Mouse (Mus musculus): Measurements from ENCODE around the gene Clk4. TPM values are rescaled to one million over a fixed set of nuclear protein-coding genes. Genes with fewer than 3 reads are reported as not detected.
A peak's percentile ranks its signal among the peaks of the same experiment; 100 is the strongest.

The Clk4 gene
- 114 and 137 TPM in 2 replicates for polyA plus RNA-seq (2014; fragmentation: Nextera tagmentation; extraction: Ambion mirVana)

GRCm38 (mm10) chr11:51261680-51262219 is at the start of gene Clk4:
Clk4 (plus strand) TSS chr11:51261730.
- H3K4me2 ChIP-seq (ENCODE audit: low read length), result peak within 1 kb of the TSS; percentile 68
- H3K4me1 ChIP-seq (replicated peaks; ENCODE audit: control insufficient read depth, insufficient read depth, low read length), result peaks cover 20% of the 10 kb centered on the region
- H3K27me3 ChIP-seq (replicated peaks; ENCODE audit: control insufficient read depth, insufficient read depth, low read length), result no peaks in the 10 kb centered on the region
- H3K4me3 ChIP-seq (ENCODE audit: low read depth, low read length), result peak within 1 kb of the TSS; percentile 98
- no peak for DNase-seq (ENCODE audit: low spot score)
- H3K9ac ChIP-seq (ENCODE audit: low read length), result peak within 1 kb of the TSS; percentile 97
- 73% methylated on average over 3 of the region's 3 CpGs for WGBS
- no peaks in the 10 kb centered on the region for H3K9me3 ChIP-seq (ENCODE audit: control insufficient read depth, low read length)
- H3K27ac ChIP-seq (ENCODE audit: low read depth), result peak within 1 kb of the TSS; percentile 93
- H3K36me3 ChIP-seq (ENCODE audit: control insufficient read depth, insufficient read depth, low read length), result peaks cover under 1% of the 10 kb centered on the region
- no peak for ATAC-seq (replicated peaks; ENCODE audit: low FRiP score, low TSS enrichment, low read depth)

GRCm38 (mm10) chr11:51214021-51214420 is 47.5 kb upstream of the Clk4 start:
- no peak for ATAC-seq (replicated peaks; ENCODE audit: low FRiP score, low TSS enrichment, low read depth)
- no peak overlapping the region for H3K4me3 ChIP-seq (ENCODE audit: low read depth, low read length)
- no peak for DNase-seq (ENCODE audit: low spot score)
- H3K4me1 ChIP-seq (replicated peaks; ENCODE audit: control insufficient read depth, insufficient read depth, low read length), result no peaks in the 10 kb centered on the region
- no peaks in the 10 kb centered on the region for H3K36me3 ChIP-seq (ENCODE audit: control insufficient read depth, insufficient read depth, low read length)
- H3K27me3 ChIP-seq (replicated peaks; ENCODE audit: control insufficient read depth, insufficient read depth, low read length), result no peaks in the 10 kb centered on the region
- no peak overlapping the region for H3K9ac ChIP-seq (ENCODE audit: low read length)
- H3K9me3 ChIP-seq (ENCODE audit: control insufficient read depth, low read length), result no peaks in the 10 kb centered on the region
- 89% methylated on average over 7 of the region's 7 CpGs for WGBS
- no peak overlapping the region for H3K4me2 ChIP-seq (ENCODE audit: low read length)
- no peak overlapping the region for H3K27ac ChIP-seq (ENCODE audit: low read depth)

GRCm38 (mm10) chr11:51219396-51219980 is 42.0 kb upstream of the Clk4 start:
- Histone ChIP-seq H3K9ac (ENCODE audit: low read length) (no peak overlapping the region), H3K4me2 (ENCODE audit: low read length) (no peak overlapping the region), H3K4me3 (ENCODE audit: low read depth, low read length) (no peak overlapping the region), H3K27me3 (replicated peaks; ENCODE audit: control insufficient read depth, insufficient read depth, low read length) (no peaks in the 10 kb centered on the region), H3K36me3 (ENCODE audit: control insufficient read depth, insufficient read depth, low read length) (no peaks in the 10 kb centered on the region), H3K27ac (ENCODE audit: low read depth) (no peak overlapping the region), H3K9me3 (ENCODE audit: control insufficient read depth, low read length) (no peaks in the 10 kb centered on the region), H3K4me1 (replicated peaks; ENCODE audit: control insufficient read depth, insufficient read depth, low read length) (no peaks in the 10 kb centered on the region)
- ATAC-seq (replicated peaks; ENCODE audit: low FRiP score, low TSS enrichment, low read depth) (no peak), DNase-seq (ENCODE audit: low spot score) (no peak)
- 86% methylated on average over 12 of the region's 12 CpGs for WGBS

- H3K9me3 ChIP-seq (ENCODE audit: control insufficient read depth, low read length), result no peaks in the 10 kb centered on the region
- 94% methylated on average over 11 of the region's 11 CpGs for WGBS
- no peak within 1 kb of the TSS for H3K4me3 ChIP-seq (ENCODE audit: low read depth, low read length)
- H3K4me2 ChIP-seq (ENCODE audit: low read length), result no peak within 1 kb of the TSS
- no peaks in the 10 kb centered on the region for H3K27me3 ChIP-seq (replicated peaks; ENCODE audit: control insufficient read depth, insufficient read depth, low read length)
- no peaks in the 10 kb centered on the region for H3K4me1 ChIP-seq (replicated peaks; ENCODE audit: control insufficient read depth, insufficient read depth, low read length)
- no peaks in the 10 kb centered on the region for H3K36me3 ChIP-seq (ENCODE audit: control insufficient read depth, insufficient read depth, low read length)
- no peak within 1 kb of the TSS for H3K27ac ChIP-seq (ENCODE audit: low read depth)
- no peak within 1 kb of the TSS for H3K9ac ChIP-seq (ENCODE audit: low read length)
- DNase-seq (ENCODE audit: low spot score) (no peak), ATAC-seq (replicated peaks; ENCODE audit: low FRiP score, low TSS enrichment, low read depth) (no peak)
Observed at GRCm38 (mm10) chr11:51220308-51220707, 41.2 kb upstream of the Clk4 start, which contains the start of gene Gm12569. Gm12569 (plus strand) TSS chr11:51220473.

GRCm38 (mm10) chr11:51227104-51227503 is 34.4 kb upstream of the Clk4 start:
- H3K4me2 ChIP-seq (ENCODE audit: low read length), result no peak overlapping the region
- H3K27me3 ChIP-seq (replicated peaks; ENCODE audit: control insufficient read depth, insufficient read depth, low read length), result no peaks in the 10 kb centered on the region
- no peaks in the 10 kb centered on the region for H3K4me1 ChIP-seq (replicated peaks; ENCODE audit: control insufficient read depth, insufficient read depth, low read length)
- H3K27ac ChIP-seq (ENCODE audit: low read depth), result no peak overlapping the region
- ATAC-seq (replicated peaks; ENCODE audit: low FRiP score, low TSS enrichment, low read depth), result no peak
- H3K36me3 ChIP-seq (ENCODE audit: control insufficient read depth, insufficient read depth, low read length), result no peaks in the 10 kb centered on the region
- WGBS, result 86% methylated on average over 4 of the region's 4 CpGs
- no peak overlapping the region for H3K4me3 ChIP-seq (ENCODE audit: low read depth, low read length)
- H3K9me3 ChIP-seq (ENCODE audit: control insufficient read depth, low read length), result no peaks in the 10 kb centered on the region
- H3K9ac ChIP-seq (ENCODE audit: low read length), result no peak overlapping the region
- DNase-seq (ENCODE audit: low spot score), result no peak

GRCm38 (mm10) chr11:51234626-51235025 is 26.9 kb upstream of the Clk4 start:
- no peak overlapping the region for H3K4me2 ChIP-seq (ENCODE audit: low read length)

GRCm38 (mm10) chr11:51242897-51243296 is 18.6 kb upstream of the Clk4 start:
- no peak overlapping the region for H3K27ac ChIP-seq (ENCODE audit: low read depth)
- H3K36me3 ChIP-seq (ENCODE audit: control insufficient read depth, insufficient read depth, low read length), result no peaks in the 10 kb centered on the region
- DNase-seq (ENCODE audit: low spot score) (no peak), ATAC-seq (replicated peaks; ENCODE audit: low FRiP score, low TSS enrichment, low read depth) (no peak)
- H3K4me2 ChIP-seq (ENCODE audit: low read length), result no peak overlapping the region
- no peak overlapping the region for H3K4me3 ChIP-seq (ENCODE audit: low read depth, low read length)
- no peaks in the 10 kb centered on the region for H3K27me3 ChIP-seq (replicated peaks; ENCODE audit: control insufficient read depth, insufficient read depth, low read length)
- H3K9ac ChIP-seq (ENCODE audit: low read length), result no peak overlapping the region
- no peaks in the 10 kb centered on the region for H3K9me3 ChIP-seq (ENCODE audit: control insufficient read depth, low read length)
- 91% methylated on average over 2 of the region's 2 CpGs for WGBS
- no peaks in the 10 kb centered on the region for H3K4me1 ChIP-seq (replicated peaks; ENCODE audit: control insufficient read depth, insufficient read depth, low read length)

More at GRCm38 (mm10) chr11:51234626-51235025, 26.9 kb upstream of the Clk4 start:
- Histone ChIP-seq H3K36me3 (ENCODE audit: control insufficient read depth, insufficient read depth, low read length) (no peaks in the 10 kb centered on the region), H3K9ac (ENCODE audit: low read length) (no peak overlapping the region), H3K9me3 (ENCODE audit: control insufficient read depth, low read length) (no peaks in the 10 kb centered on the region), H3K4me3 (ENCODE audit: low read depth, low read length) (no peak overlapping the region), H3K27ac (ENCODE audit: low read depth) (no peak overlapping the region), H3K4me1 (replicated peaks; ENCODE audit: control insufficient read depth, insufficient read depth, low read length) (no peaks in the 10 kb centered on the region), H3K27me3 (replicated peaks; ENCODE audit: control insufficient read depth, insufficient read depth, low read length) (no peaks in the 10 kb centered on the region)
- ATAC-seq (replicated peaks; ENCODE audit: low FRiP score, low TSS enrichment, low read depth) (no peak), DNase-seq (ENCODE audit: low spot score) (no peak)
- 86% methylated on average over 9 of the region's 9 CpGs for WGBS

- Histone ChIP-seq H3K27ac (ENCODE audit: low read depth) (no peak overlapping the region), H3K9me3 (ENCODE audit: control insufficient read depth, low read length) (no peaks in the 10 kb centered on the region), H3K36me3 (ENCODE audit: control insufficient read depth, insufficient read depth, low read length) (no peaks in the 10 kb centered on the region), H3K27me3 (replicated peaks; ENCODE audit: control insufficient read depth, insufficient read depth, low read length) (no peaks in the 10 kb centered on the region), H3K4me3 (ENCODE audit: low read depth, low read length) (no peak overlapping the region), H3K9ac (ENCODE audit: low read length) (no peak overlapping the region), H3K4me2 (ENCODE audit: low read length) (no peak overlapping the region), H3K4me1 (replicated peaks; ENCODE audit: control insufficient read depth, insufficient read depth, low read length) (no peaks in the 10 kb centered on the region)
- ATAC-seq (replicated peaks; ENCODE audit: low FRiP score, low TSS enrichment, low read depth) (no peak), DNase-seq (ENCODE audit: low spot score) (no peak)
- WGBS, result 92% methylated on average over 4 of the region's 4 CpGs
Observed at GRCm38 (mm10) chr11:51257006-51257405, 4.5 kb upstream of the Clk4 start.

Measured in intestine, embryonic 14.5 days (tissue).